Mouse (Mus musculus) lung, embryonic 14.5 days (tissue): ENCODE measurements around the gene Gm8011. TPM values are rescaled to one million over a fixed set of nuclear protein-coding genes. Genes with fewer than 3 reads are reported as not detected.
"Not testable (repeated sequence)": the region's sequence is repeated elsewhere in the genome, so short reads cannot be mapped to it uniquely, and the experiment has no call there.

Source experiments
- ATAC-seq: fragments of 200-750 bp; cut with Nextera tagmentation; 2 replicates; pipeline ENCODE4 v1.8.0; 2017; ENCODE audit warnings: mild to moderate bottlenecking, moderate TSS enrichment, moderate library complexity; ENCODE audit not compliant: insufficient read depth
- DNase-seq: peaks from one replicate; pipeline ENCODE4 v3.0.0-alpha.2; 2015
- H3K27ac ChIP-seq: fragments of 300-500 bp; sonication (generic); 2 replicates; pipeline ENCODE4 v1.5.1; 2014; ENCODE audit warnings: low read depth, mild to moderate bottlenecking, moderate library complexity
- H3K27me3 ChIP-seq: fragments of 300-500 bp; sonication (generic); 2 replicates; pipeline ENCODE4 v1.6.1; 2014; ENCODE audit warnings: low read length, control low read depth; ENCODE audit not compliant: insufficient read depth
- H3K36me3 ChIP-seq: fragments of 300-500 bp; sonication (generic); 2 replicates; pipeline ENCODE4 v1.6.1; 2014; ENCODE audit warnings: control low read depth; ENCODE audit not compliant: insufficient read depth
- H3K4me1 ChIP-seq: fragments of 300-500 bp; sonication (generic); 2 replicates; pipeline ENCODE4 v1.6.1; 2014; ENCODE audit warnings: antibody characterized with exemption, control low read depth; ENCODE audit not compliant: insufficient read depth
- H3K4me2 ChIP-seq: fragments of 300-500 bp; sonication (generic); 2 replicates; pipeline ENCODE4 v1.6.1; 2014; ENCODE audit warnings: mild to moderate bottlenecking
- H3K4me3 ChIP-seq: fragments of 300-500 bp; sonication (generic); 2 replicates; pipeline ENCODE4 v1.5.1; 2014; ENCODE audit warnings: low read depth, low read length
- H3K9ac ChIP-seq: fragments of 300-500 bp; sonication (generic); 2 replicates; pipeline ENCODE4 v1.6.1; 2014
- H3K9me3 ChIP-seq: fragments of 300-500 bp; sonication (generic); 2 replicates; pipeline ENCODE4 v1.6.1; 2016; ENCODE audit warnings: low read depth, low read length, control low read depth
- WGBS: fragments of 180-500 bp; shearing (Covaris S2); extraction: QIAGEN DNeasy Blood & Tissue Kit; methylation state at CpG from one replicate; pipeline ENCODE4 v1.1.7; 2014; 5-methylcytosine and 5-hydroxymethylcytosine counted together
- polyA plus RNA-seq: library from polyadenylated mRNA; unstranded; fragments of >200 nt; fragmentation: Nextera tagmentation; extraction: Ambion mirVana; gene quantifications from 2 replicates; pipeline ENCODE4 v1.2.1, GENCODE M21; 2014

Gm8011 gene
- polyA plus RNA-seq: not detected in 2 replicates

DNA sequence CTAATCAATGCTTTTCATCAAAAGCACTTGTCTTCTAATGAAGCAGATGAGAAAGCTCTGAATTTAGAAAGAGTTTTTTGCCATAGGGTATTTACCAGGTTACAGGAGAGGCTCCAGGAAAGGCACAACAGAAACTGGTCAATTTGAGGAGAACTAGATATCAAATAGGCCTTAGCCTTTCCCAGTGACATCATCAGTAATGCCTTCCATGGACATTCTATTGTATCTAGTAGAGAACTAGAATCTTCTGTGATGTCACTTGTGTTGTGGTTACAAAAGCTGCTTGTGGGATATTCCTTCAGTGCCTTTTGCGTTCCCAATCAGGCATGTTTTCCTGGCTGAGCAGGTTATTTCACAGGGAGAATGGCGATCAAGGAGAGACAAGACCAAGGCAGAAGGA lies at the start of gene Gm8011:
TSS of gene Gm8011 (plus strand) at position 301 of the 400 bp plus-strand sequence.
- not testable (repeated sequence) for ATAC-seq, DNase-seq, H3K27ac ChIP-seq, H3K4me3 ChIP-seq, H3K9ac ChIP-seq, H3K4me2 ChIP-seq, H3K27me3 ChIP-seq, H3K36me3 ChIP-seq, H3K9me3 ChIP-seq, H3K4me1 ChIP-seq
- 38% methylated on average over 2 of the region's 2 CpGs for WGBS

DNA sequence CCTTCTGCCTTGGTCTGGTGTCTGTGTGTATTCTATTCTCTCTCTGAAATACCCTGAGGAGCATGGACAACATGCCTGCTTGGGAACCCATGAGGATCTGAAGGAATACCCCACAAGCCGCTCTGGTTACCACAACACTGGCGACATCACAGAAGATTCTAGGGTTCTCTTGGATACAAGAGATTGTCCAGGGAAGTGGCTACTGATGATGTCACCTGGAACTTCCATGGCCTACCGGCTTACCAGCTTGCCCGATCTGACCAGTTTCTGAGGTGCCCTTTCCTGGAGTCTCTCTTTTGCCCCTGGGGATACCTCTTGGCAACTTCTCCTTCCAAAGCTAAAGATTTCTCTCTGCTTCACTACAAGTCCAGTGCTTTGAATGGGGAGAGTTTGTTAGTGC lies 24.1 kb upstream of the Gm8011 start, which contains the start of gene Gm8005:
TSS of gene Gm8005 (minus strand) at position 101 of the 400 bp plus-strand sequence.
- ATAC-seq: not testable (repeated sequence)

DNA sequence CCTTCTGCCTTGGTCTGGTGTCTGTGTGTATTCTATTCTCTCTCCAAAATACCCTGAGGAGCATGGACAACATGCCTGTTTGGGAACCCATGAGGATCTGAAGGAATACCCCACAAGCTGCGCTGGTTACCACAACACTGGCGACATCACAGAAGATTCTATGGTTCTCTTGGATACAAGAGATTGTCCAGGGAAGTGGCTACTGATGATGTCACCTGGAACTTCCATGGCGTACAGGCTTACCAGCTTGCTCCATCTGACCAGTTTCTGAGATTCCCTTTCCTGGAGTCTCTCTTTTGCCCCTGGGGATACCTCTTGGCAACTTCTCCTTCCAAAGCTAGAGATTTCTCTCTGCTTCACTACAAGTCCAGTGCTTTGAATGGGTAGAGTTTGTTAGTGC lies 38.6 kb downstream of the Gm8011 start, which contains the start of gene Gm8020:
TSS of gene Gm8020 (minus strand) at position 101 of the 400 bp plus-strand sequence.
- H3K27ac ChIP-seq, DNase-seq, H3K9ac ChIP-seq, H3K4me1 ChIP-seq, H3K4me2 ChIP-seq, H3K36me3 ChIP-seq, H3K4me3 ChIP-seq, ATAC-seq, H3K9me3 ChIP-seq, H3K27me3 ChIP-seq: not testable (repeated sequence)
- WGBS: 88% methylated on average over 2 of the region's 3 CpGs

More for the DNA sequence above, 24.1 kb upstream of the Gm8011 start, which contains the start of gene Gm8005:
- not testable (repeated sequence) for DNase-seq, H3K4me1 ChIP-seq, H3K4me3 ChIP-seq, H3K27me3 ChIP-seq, H3K36me3 ChIP-seq, H3K9me3 ChIP-seq, H3K9ac ChIP-seq, H3K4me2 ChIP-seq, H3K27ac ChIP-seq
- WGBS: 89% methylated on average over 2 of the region's 4 CpGs

Other genes starting within 250 kb of the Gm8011 start
- not detected in 2 replicates for gene Gm17026, start 203.8 kb upstream of the Gm8011 start, polyA plus RNA-seq
- gene Gm9611, start 166.5 kb upstream of the Gm8011 start, polyA plus RNA-seq: not detected in 2 replicates
- not detected in 2 replicates for gene Gm7995, start 153.7 kb upstream of the Gm8011 start, polyA plus RNA-seq
- gene Gm8005, start 24.2 kb upstream of the Gm8011 start, polyA plus RNA-seq: not detected in 2 replicates
- gene Gm8020, start 38.5 kb downstream of the Gm8011 start, polyA plus RNA-seq: not detected in 2 replicates
- gene Gm8024, start 60.4 kb downstream of the Gm8011 start, polyA plus RNA-seq: 0.17 TPM in 1 of 2 replicates, not detected in the other
- gene Gm17124, start 136.0 kb downstream of the Gm8011 start, polyA plus RNA-seq: not detected in 2 replicates
- gene Gm3633, start 178.0 kb downstream of the Gm8011 start, polyA plus RNA-seq: not detected in 2 replicates
- gene Gm10378, start 192.1 kb downstream of the Gm8011 start, polyA plus RNA-seq: not detected in 2 replicates